Mouse (Mus musculus) CH12.LX (cell line): ENCODE measurements around the gene Fgd1.

Experiments
- CHD2 ChIP-seq: IDR thresholded peaks from 2 replicates; pipeline ENCODE4 v1.6.1; 2011; ENCODE audit warnings: low read length, improper control_type of control experiment
- CTCF ChIP-seq, 2 experiments: IDR thresholded peaks in 1 of 2; conservative IDR thresholded peaks in 1 of 2; 2 replicates each; pipeline ENCODE4 v1.5.1; 2011 to 2012; ENCODE audit warnings: low read depth in 2 of 2, low read length in 2 of 2, improper control_type of control experiment in 1 of 2, inconsistent platforms in 1 of 2, mild to moderate bottlenecking in 1 of 2, moderate library complexity in 1 of 2
- E2F4 ChIP-seq: IDR thresholded peaks from 2 replicates; pipeline ENCODE4 v1.6.1; 2011; ENCODE audit warnings: low read depth, low read length, improper control_type of control experiment; ENCODE audit not compliant: insufficient replicate concordance
- EP300 ChIP-seq: IDR thresholded peaks from 2 replicates; pipeline ENCODE4 v1.6.1; 2011; ENCODE audit warnings: low read length, improper control_type of control experiment
- ETS1 ChIP-seq: conservative IDR thresholded peaks from 2 replicates; pipeline ENCODE4 v1.6.1; 2012; ENCODE audit warnings: low read depth, mild to moderate bottlenecking, inconsistent platforms, low read length, improper control_type of control experiment, moderate library complexity
- MAFK ChIP-seq: IDR thresholded peaks from 2 replicates; pipeline ENCODE4 v1.6.1; 2011; ENCODE audit warnings: low read length, improper control_type of control experiment; ENCODE audit not compliant: insufficient replicate concordance
- MAX ChIP-seq: IDR thresholded peaks from 2 replicates; pipeline ENCODE4 v1.6.1; 2011; ENCODE audit warnings: low read length, improper control_type of control experiment
- PAX5 ChIP-seq: IDR thresholded peaks from 2 replicates; pipeline ENCODE4 v1.6.1; 2012; ENCODE audit warnings: low read length, inconsistent platforms, mixed read lengths
- POLR2A ChIP-seq: IDR thresholded peaks from 2 replicates; pipeline ENCODE4 v1.6.1; 2011; ENCODE audit warnings: low read depth, mild to moderate bottlenecking, improper control_type of control experiment, low read length
- TBP ChIP-seq: conservative IDR thresholded peaks from 2 replicates; pipeline ENCODE4 v1.6.1; 2011; ENCODE audit warnings: low read depth, low read length, improper control_type of control experiment
- TCF12 ChIP-seq: IDR thresholded peaks from 2 replicates; pipeline ENCODE4 v1.6.1; 2014; ENCODE audit warnings: low read depth, mild to moderate bottlenecking, inconsistent platforms, low read length, improper control_type of control experiment
- ZNF384 ChIP-seq: IDR thresholded peaks from 2 replicates; pipeline ENCODE4 v1.6.1; 2012; ENCODE audit warnings: low read depth, low read length, improper control_type of control experiment, inconsistent platforms

GRCm38 (mm10) chrX:151066071-151066666, 20.2 kb downstream of the Fgd1 start:
- TF ChIP-seq ETS1 (no peak), CTCF (conservative IDR thresholded peaks at IDR 0.05 in 1 of 2, IDR thresholded peaks at IDR 0.05 in 1 of 2; ENCODE audit: low read depth in 2 of 2, low read length in 2 of 2) (no peak), TCF12 (no peak), POLR2A (no peak), EP300 (no peak), PAX5 (no peak), TBP (no peak), CHD2 (no peak), E2F4 (no peak), MAX (no peak), ZNF384 (no peak), MAFK (no peak)
